Mouse (Mus musculus): ENCODE measurements around the gene Zfp54.
"Not testable (repeated sequence)": the region's sequence is repeated elsewhere in the genome, so short reads cannot be mapped to it uniquely, and the experiment has no call there.

Zfp54 gene

DNA sequence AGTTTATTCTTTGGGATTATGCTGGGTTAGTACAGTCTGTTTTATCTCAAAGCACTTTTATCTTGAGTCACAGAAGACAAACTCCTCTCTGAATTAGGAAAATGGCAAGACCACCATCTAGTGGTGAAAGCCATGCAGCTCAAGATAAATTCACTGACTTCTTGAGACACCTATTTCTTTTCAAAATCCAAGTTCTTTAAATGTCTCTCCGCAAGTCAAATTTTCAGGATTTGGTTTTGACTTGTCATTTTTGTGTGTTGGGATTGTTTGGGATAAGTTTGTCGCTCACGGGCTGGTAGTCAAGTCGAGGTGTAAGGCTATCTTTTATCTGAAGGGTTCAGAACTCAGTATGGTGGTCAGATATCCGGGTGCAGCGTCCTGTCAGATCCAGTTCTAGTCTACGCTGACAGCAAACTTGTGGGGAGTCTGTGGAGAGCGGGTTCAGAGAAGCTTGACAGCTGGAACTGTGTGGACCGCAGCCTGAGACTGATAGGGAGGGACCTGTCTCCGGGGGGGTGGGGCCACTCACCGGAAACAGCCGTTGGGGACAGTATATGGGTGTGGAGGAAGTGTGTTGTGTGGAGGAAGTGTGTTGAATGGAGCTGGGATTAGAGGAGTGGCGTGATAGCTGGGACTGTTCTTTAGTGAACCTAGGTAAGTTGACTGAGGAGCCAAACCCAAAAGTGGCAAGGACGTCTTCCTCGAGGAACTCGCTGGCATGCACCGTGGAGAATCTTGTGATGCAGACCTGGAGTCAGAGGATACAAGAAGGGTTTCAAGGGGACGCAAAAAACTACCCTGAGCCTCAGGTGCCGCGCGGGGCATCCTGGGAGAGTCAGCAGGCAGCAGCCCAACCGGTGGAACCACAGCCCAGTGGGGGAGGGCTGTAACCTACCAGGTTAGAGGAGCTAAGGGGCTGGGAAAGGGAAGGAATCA, at the start of gene Zfp54:
Gene Zfp54 (plus strand): TSS at position 564 of the 936 bp plus-strand sequence.
- Histone ChIP-seq H3K27me3 (ENCODE audit: insufficient read depth, low read length) (no peaks in the 10 kb centered on the region), H3K9me3 (ENCODE audit: low read length) (no peaks in the 10 kb centered on the region), H3K36me3 (ENCODE audit: insufficient read depth, low read length) (no peaks in the 10 kb centered on the region), H3K4me1 (replicated peaks; ENCODE audit: low read depth, low read length) (peaks cover 11% of the 10 kb centered on the region), H3K4me3 (replicated peaks; ENCODE audit: low read length) (peak within 1 kb of the TSS; percentile 80)
- TF ChIP-seq NANOG (IDR thresholded peaks at IDR 0.05; ENCODE audit: borderline replicate concordance, low read length) (no peak), CTCF (conservative IDR thresholded peaks at IDR 0.05; ENCODE audit: low read length) (peak; percentile 96)

DNA sequence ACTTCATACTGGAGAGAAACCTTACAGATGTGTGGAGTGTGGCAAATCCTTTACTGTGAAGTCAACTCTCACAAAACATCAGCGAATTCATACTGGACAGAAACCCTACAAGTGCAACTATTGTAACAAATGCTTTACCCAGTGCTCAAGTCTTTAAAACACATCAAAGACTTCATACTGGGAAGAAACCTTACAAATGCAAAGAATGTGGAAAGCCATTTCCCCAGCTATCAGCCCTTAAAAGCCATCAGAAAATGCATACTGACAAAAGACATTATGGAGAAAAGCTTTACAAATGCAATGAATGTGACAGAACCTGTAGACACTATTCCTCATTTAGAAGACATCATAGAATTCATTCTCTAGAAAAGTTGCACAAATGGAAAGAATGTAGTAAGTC, 47.7 kb upstream of the Zfp54 start:
- no peak for TF ChIP-seq CTCF (conservative IDR thresholded peaks at IDR 0.05; ENCODE audit: low read length)
- TF ChIP-seq POU5F1 (IDR thresholded peaks at IDR 0.05; ENCODE audit: borderline replicate concordance, low read length) = peak; percentile 20; the same call in 1 of the 2 replicates
- TF ChIP-seq NANOG (IDR thresholded peaks at IDR 0.05; ENCODE audit: borderline replicate concordance, low read length) = peak; percentile 99
- H3K4me3 ChIP-seq (replicated peaks; ENCODE audit: low read length) = no peak overlapping the region
- peaks cover 36% of the 10 kb centered on the region for H3K27me3 ChIP-seq (ENCODE audit: insufficient read depth, low read length)
- H3K36me3 ChIP-seq (ENCODE audit: insufficient read depth, low read length) = no peaks in the 10 kb centered on the region
- peaks cover 11% of the 10 kb centered on the region; the same call in 1 of the 2 replicates for H3K9me3 ChIP-seq (ENCODE audit: low read length)
- peaks cover 2% of the 10 kb centered on the region; the same call in 1 of the 2 replicates for H3K4me1 ChIP-seq (replicated peaks; ENCODE audit: low read depth, low read length)

GRCm38 (mm10) chr17:21383391-21384056, 39.5 kb upstream of the Zfp54 start, which contains the start of gene Zfp677:
Gene Zfp677, plus strand, starts transcription at chr17:21383748.
- H3K9me3 ChIP-seq (ENCODE audit: low read length) = no peaks in the 10 kb centered on the region
- H3K4me3 ChIP-seq (replicated peaks; ENCODE audit: low read length) = peak within 1 kb of the TSS; percentile 72
- peaks cover 9% of the 10 kb centered on the region; the same call in 1 of the 2 replicates for H3K27me3 ChIP-seq (ENCODE audit: insufficient read depth, low read length)
- TF ChIP-seq POU5F1 (IDR thresholded peaks at IDR 0.05; ENCODE audit: borderline replicate concordance, low read length) (no peak), NANOG (IDR thresholded peaks at IDR 0.05; ENCODE audit: borderline replicate concordance, low read length) (no peak), CTCF (conservative IDR thresholded peaks at IDR 0.05; ENCODE audit: low read length) (no peak; the same call in 1 of the 2 replicates)
- no peaks in the 10 kb centered on the region for H3K36me3 ChIP-seq (ENCODE audit: insufficient read depth, low read length)
- no peaks in the 10 kb centered on the region; the same call in 1 of the 2 replicates for H3K4me1 ChIP-seq (replicated peaks; ENCODE audit: low read depth, low read length)

DNA sequence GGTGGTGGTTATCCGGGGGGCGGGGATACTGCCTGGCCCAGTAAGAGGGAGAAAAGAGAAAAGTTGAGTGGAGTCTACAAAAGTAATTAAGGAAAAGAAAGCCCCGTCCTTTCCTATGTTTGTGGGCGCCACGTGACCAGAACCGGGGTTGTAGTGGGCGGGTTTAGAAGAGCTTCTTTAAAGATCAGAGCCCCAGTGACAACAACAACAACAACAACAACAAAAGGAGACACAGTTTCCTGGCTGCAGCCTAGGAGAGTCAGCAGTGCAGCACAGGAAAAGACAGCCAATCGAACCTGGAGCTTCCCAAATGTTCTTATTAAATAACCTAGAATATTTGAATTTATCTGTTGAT, 39.0 kb upstream of the Zfp54 start:
- Histone ChIP-seq H3K9me3 (ENCODE audit: low read length) (no peaks in the 10 kb centered on the region), H3K27me3 (ENCODE audit: insufficient read depth, low read length) (peaks cover 5% of the 10 kb centered on the region; the same call in 1 of the 2 replicates), H3K4me3 (replicated peaks; ENCODE audit: low read length) (peak overlapping the region; percentile 72), H3K4me1 (replicated peaks; ENCODE audit: low read depth, low read length) (no peaks in the 10 kb centered on the region; the same call in 1 of the 2 replicates), H3K36me3 (ENCODE audit: insufficient read depth, low read length) (no peaks in the 10 kb centered on the region)
- TF ChIP-seq POU5F1 (IDR thresholded peaks at IDR 0.05; ENCODE audit: borderline replicate concordance, low read length) = no peak

DNA sequence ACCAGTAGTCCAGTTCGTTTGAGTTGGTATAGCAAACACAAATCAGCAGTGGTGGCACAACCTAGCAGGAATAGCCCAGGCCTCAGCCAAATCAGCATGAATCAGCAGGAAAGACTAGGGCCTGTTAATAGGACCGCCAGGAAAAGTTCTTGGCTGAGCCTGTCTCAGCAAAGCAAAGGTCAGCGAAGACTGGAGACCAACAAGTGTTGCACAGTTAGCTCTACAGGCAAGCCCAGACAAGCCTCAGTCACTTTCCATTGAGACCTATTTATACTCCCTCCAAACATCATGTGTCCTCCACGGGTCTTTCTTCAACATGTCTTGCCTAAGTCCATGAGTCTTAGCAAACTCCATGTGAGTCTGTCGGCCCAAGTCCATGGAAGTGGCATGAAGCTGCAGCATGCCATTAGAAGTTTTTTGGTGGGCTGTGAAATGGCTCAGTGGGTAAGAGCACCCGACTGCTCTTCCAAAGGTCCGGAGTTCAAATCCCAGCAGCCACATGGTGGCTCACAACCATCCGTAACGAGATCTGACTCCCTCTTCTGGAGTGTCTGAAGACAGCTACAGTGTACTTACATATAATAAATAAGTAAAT, 15.9 kb downstream of the Zfp54 start:
- not testable (repeated sequence) for H3K27me3 ChIP-seq (ENCODE audit: insufficient read depth, low read length); H3K36me3 ChIP-seq (ENCODE audit: insufficient read depth, low read length); H3K4me3 ChIP-seq (replicated peaks; ENCODE audit: low read length); H3K4me1 ChIP-seq (replicated peaks; ENCODE audit: low read depth, low read length); H3K9me3 ChIP-seq (ENCODE audit: low read length)

DNA sequence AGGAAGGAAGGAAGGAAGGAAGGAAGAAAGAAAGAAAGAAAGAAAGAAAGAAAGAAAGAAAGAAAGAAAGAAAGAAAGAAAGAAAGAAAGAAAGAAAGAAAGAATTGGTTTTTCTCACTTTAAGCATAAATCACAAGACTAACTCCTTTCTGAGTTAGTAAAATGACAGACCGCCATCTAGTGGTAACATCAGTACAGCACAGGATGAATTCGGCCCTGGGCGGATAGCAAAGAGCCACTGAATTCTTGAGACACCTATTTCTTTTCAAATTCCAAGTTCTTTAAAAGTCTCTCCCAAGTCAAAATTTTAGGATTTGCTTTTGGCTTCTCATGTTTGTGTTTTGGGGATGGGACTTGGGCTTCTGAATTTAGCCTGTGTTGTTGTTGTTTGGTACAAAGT, 26.6 kb downstream of the Zfp54 start:
- no peak for TF ChIP-seq NANOG (IDR thresholded peaks at IDR 0.05; ENCODE audit: borderline replicate concordance, low read length)
- peak; percentile 80 for TF ChIP-seq CTCF (conservative IDR thresholded peaks at IDR 0.05; ENCODE audit: low read length)
- H3K27me3 ChIP-seq (ENCODE audit: insufficient read depth, low read length) = no peaks in the 10 kb centered on the region
- peaks cover 15% of the 10 kb centered on the region for H3K36me3 ChIP-seq (ENCODE audit: insufficient read depth, low read length)
- H3K4me1 ChIP-seq (replicated peaks; ENCODE audit: low read depth, low read length) = peaks cover 14% of the 10 kb centered on the region
- no peaks in the 10 kb centered on the region for H3K9me3 ChIP-seq (ENCODE audit: low read length)
- H3K4me3 ChIP-seq (replicated peaks; ENCODE audit: low read length) = peak overlapping the region; percentile 88

GRCm38 (mm10) chr17:21450138-21450704, 27.2 kb downstream of the Zfp54 start, which contains the start of gene Zfp51:
Gene Zfp51, plus strand, starts transcription at chr17:21450374.
- peak within 1 kb of the TSS; percentile 88 for H3K4me3 ChIP-seq (replicated peaks; ENCODE audit: low read length)
- peaks cover 14% of the 10 kb centered on the region for H3K4me1 ChIP-seq (replicated peaks; ENCODE audit: low read depth, low read length)
- peaks cover 15% of the 10 kb centered on the region for H3K36me3 ChIP-seq (ENCODE audit: insufficient read depth, low read length)
- H3K27me3 ChIP-seq (ENCODE audit: insufficient read depth, low read length) = no peaks in the 10 kb centered on the region
- H3K9me3 ChIP-seq (ENCODE audit: low read length) = no peaks in the 10 kb centered on the region
- no peak for TF ChIP-seq CTCF (conservative IDR thresholded peaks at IDR 0.05; ENCODE audit: low read length)
- TF ChIP-seq POU5F1 (IDR thresholded peaks at IDR 0.05; ENCODE audit: borderline replicate concordance, low read length) = no peak
- TF ChIP-seq NANOG (IDR thresholded peaks at IDR 0.05; ENCODE audit: borderline replicate concordance, low read length) = no peak

GRCm38 (mm10) chr17:21463550-21463949, 40.5 kb downstream of the Zfp54 start:
- peaks cover 49% of the 10 kb centered on the region for H3K36me3 ChIP-seq (ENCODE audit: insufficient read depth, low read length)
- no peaks in the 10 kb centered on the region for H3K4me1 ChIP-seq (replicated peaks; ENCODE audit: low read depth, low read length)
- TF ChIP-seq CTCF (conservative IDR thresholded peaks at IDR 0.05; ENCODE audit: low read length) (no peak), NANOG (IDR thresholded peaks at IDR 0.05; ENCODE audit: borderline replicate concordance, low read length) (no peak), POU5F1 (IDR thresholded peaks at IDR 0.05; ENCODE audit: borderline replicate concordance, low read length) (no peak)
- no peak overlapping the region for H3K4me3 ChIP-seq (replicated peaks; ENCODE audit: low read length)
- no peaks in the 10 kb centered on the region for H3K27me3 ChIP-seq (ENCODE audit: insufficient read depth, low read length)
- H3K9me3 ChIP-seq (ENCODE audit: low read length) = no peaks in the 10 kb centered on the region

Measured in E14TG2a.4 (cell line).